Mouse (Mus musculus) forebrain, embryonic 15.5 days (tissue): ENCODE results near the gene Dlec1. TPM values are rescaled to one million over a fixed set of nuclear protein-coding genes. Genes with fewer than 3 reads are reported as not detected.
A peak's percentile ranks its signal among the peaks of the same experiment; 100 is the strongest.

ENCODE experiments used
- ATAC-seq: fragments of 200-750 bp; cut with Nextera tagmentation; replicated peaks from 2 replicates; pipeline ENCODE4 v1.8.0; 2017; ENCODE audit warnings: mild to moderate bottlenecking, moderate TSS enrichment, moderate library complexity
- H3K27ac ChIP-seq: fragments of 300-500 bp; sonication (generic); replicated peaks from 2 replicates; pipeline ENCODE4 v1.5.1; 2015; ENCODE audit warnings: mild to moderate bottlenecking, inconsistent platforms
- H3K27me3 ChIP-seq: fragments of 300-500 bp; sonication (generic); 2 replicates; pipeline ENCODE4 v1.6.1; 2015; ENCODE audit warnings: inconsistent platforms
- H3K36me3 ChIP-seq: fragments of 300-500 bp; sonication (generic); 2 replicates; pipeline ENCODE4 v1.6.1; 2015; ENCODE audit warnings: mild to moderate bottlenecking, inconsistent platforms
- H3K4me1 ChIP-seq: fragments of 300-500 bp; sonication (generic); 2 replicates; pipeline ENCODE4 v1.6.1; 2015; ENCODE audit warnings: inconsistent platforms
- H3K4me2 ChIP-seq: fragments of 300-500 bp; sonication (generic); replicated peaks from 2 replicates; pipeline ENCODE4 v1.6.1; 2015; ENCODE audit warnings: mild to moderate bottlenecking, inconsistent platforms
- H3K4me3 ChIP-seq: fragments of 300-500 bp; sonication (generic); 2 replicates; pipeline ENCODE4 v1.5.1; 2015; ENCODE audit warnings: mild to moderate bottlenecking, inconsistent platforms
- H3K9ac ChIP-seq: fragments of 300-500 bp; sonication (generic); replicated peaks from 2 replicates; pipeline ENCODE4 v1.6.1; 2015; ENCODE audit warnings: mild to moderate bottlenecking, inconsistent platforms
- H3K9me3 ChIP-seq: fragments of 300-500 bp; sonication (generic); 2 replicates; pipeline ENCODE4 v1.6.1; 2016; ENCODE audit warnings: inconsistent platforms
- WGBS: fragments of 180-500 bp; shearing (Covaris S2); methylation state at CpG from one replicate; pipeline ENCODE4 v1.1.7; 2015; ENCODE audit warnings: mixed read lengths; 5-methylcytosine and 5-hydroxymethylcytosine counted together
- polyA plus RNA-seq: library from polyadenylated mRNA; unstranded; fragments of >200 nt; fragmentation: Nextera tagmentation; extraction: Ambion mirVana; gene quantifications from 2 replicates; pipeline ENCODE4 v1.2.1, GENCODE M21; 2015

The Dlec1 gene
- polyA plus RNA-seq, 1 experiment from 2014 or later = 0.36 TPM

- no peak for ATAC-seq
- no peak overlapping the region for H3K27ac ChIP-seq
- H3K9me3 ChIP-seq = no peaks in the 10 kb centered on the region
- no peaks in the 10 kb centered on the region for H3K27me3 ChIP-seq
- H3K9ac ChIP-seq = no peak overlapping the region
- no peaks in the 10 kb centered on the region for H3K4me1 ChIP-seq
- no peak overlapping the region for H3K4me2 ChIP-seq
- no peak overlapping the region for H3K4me3 ChIP-seq
- no peaks in the 10 kb centered on the region for H3K36me3 ChIP-seq
- whole genome bisulfite sequencing = 29% methylated on average over 5 of the region's 5 CpGs
Observed at GRCm38 (mm10) chr9:119149601-119150000, 47.3 kb downstream of the Dlec1 start.

GRCm38 (mm10) chr9:119151751-119152150 lies 49.5 kb downstream of the Dlec1 start:
- ATAC-seq = no peak
- peaks cover 10% of the 10 kb centered on the region; the same call in 1 of the 2 replicates for H3K27me3 ChIP-seq
- no peak overlapping the region for H3K27ac ChIP-seq
- 0 out of 2 replicates have a peak, but pooled peaks cover 4% of the 10 kb centered on the region for H3K4me1 ChIP-seq
- WGBS = 64% methylated on average over 2 of the region's 2 CpGs
- H3K36me3 ChIP-seq = no peaks in the 10 kb centered on the region
- no peak overlapping the region for H3K4me3 ChIP-seq
- no peak overlapping the region for H3K9ac ChIP-seq
- no peaks in the 10 kb centered on the region for H3K9me3 ChIP-seq
- H3K4me2 ChIP-seq = no peak overlapping the region

GRCm38 (mm10) chr9:119155416-119155815 lies 53.1 kb downstream of the Dlec1 start:
- 86% methylated on average over 8 of the region's 8 CpGs for WGBS
- Histone ChIP-seq H3K4me2 (no peak overlapping the region), H3K4me1 (0 out of 2 replicates have a peak, but pooled peaks cover 4% of the 10 kb centered on the region), H3K36me3 (no peaks in the 10 kb centered on the region), H3K9me3 (no peaks in the 10 kb centered on the region), H3K4me3 (no peak overlapping the region), H3K9ac (no peak overlapping the region), H3K27ac (no peak overlapping the region), H3K27me3 (peaks cover 10% of the 10 kb centered on the region; the same call in 1 of the 2 replicates)
- no peak for ATAC-seq

- Histone ChIP-seq H3K27me3 (peaks cover 10% of the 10 kb centered on the region; the same call in 1 of the 2 replicates), H3K9me3 (no peaks in the 10 kb centered on the region), H3K4me2 (peak overlapping the region; percentile 78; the same call in 1 of the 2 replicates), H3K36me3 (no peaks in the 10 kb centered on the region), H3K27ac (no peak overlapping the region), H3K4me3 (peak overlapping the region; percentile 58; the same call in 1 of the 2 replicates), H3K9ac (no peak overlapping the region), H3K4me1 (0 out of 2 replicates have a peak, but pooled peaks cover 4% of the 10 kb centered on the region)
- WGBS = 58% methylated on average over 7 of the region's 7 CpGs
- ATAC-seq = peak; percentile 6; the same call in 1 of the 2 replicates
Observed at GRCm38 (mm10) chr9:119155826-119156225, 53.5 kb downstream of the Dlec1 start.

GRCm38 (mm10) chr9:119156278-119157201 lies 54.3 kb downstream of the Dlec1 start, which contains the start of gene Acaa1b:
Gene Acaa1b (minus strand): TSS chr9:119157093.
- Histone ChIP-seq H3K4me1 (0 out of 2 replicates have a peak, but pooled peaks cover 4% of the 10 kb centered on the region), H3K27me3 (peaks cover 10% of the 10 kb centered on the region; the same call in 1 of the 2 replicates), H3K9me3 (no peaks in the 10 kb centered on the region), H3K4me3 (peak within 1 kb of the TSS; percentile 58), H3K4me2 (peak within 1 kb of the TSS; percentile 78), H3K27ac (no peak within 1 kb of the TSS), H3K36me3 (no peaks in the 10 kb centered on the region), H3K9ac (peak within 1 kb of the TSS; percentile 40; the same call in 1 of the 2 replicates)
- WGBS = under 1% methylated on average over 65 of the region's 65 CpGs
- peak; percentile 97 for ATAC-seq

- H3K4me2 ChIP-seq = no peak within 1 kb of the TSS
- H3K27ac ChIP-seq = no peak within 1 kb of the TSS
- H3K4me3 ChIP-seq = no peak within 1 kb of the TSS
- 60% methylated on average over 4 of the region's 4 CpGs for WGBS
- peaks cover 10% of the 10 kb centered on the region; the same call in 1 of the 2 replicates for H3K27me3 ChIP-seq
- no peaks in the 10 kb centered on the region for H3K9me3 ChIP-seq
- no peak for ATAC-seq
- 0 out of 2 replicates have a peak, but pooled peaks cover 4% of the 10 kb centered on the region for H3K4me1 ChIP-seq
- no peaks in the 10 kb centered on the region for H3K36me3 ChIP-seq
- no peak within 1 kb of the TSS for H3K9ac ChIP-seq
Observed at GRCm38 (mm10) chr9:119158861-119159260, 56.6 kb downstream of the Dlec1 start, which contains the start of gene Gm47289. Gene Gm47289 (plus strand): TSS chr9:119159161.

GRCm38 (mm10) chr9:119160689-119161088 lies 58.4 kb downstream of the Dlec1 start:
- Histone ChIP-seq H3K4me2 (no peak overlapping the region), H3K4me1 (0 out of 2 replicates have a peak, but pooled peaks cover 4% of the 10 kb centered on the region), H3K9ac (no peak overlapping the region), H3K27ac (no peak overlapping the region), H3K4me3 (no peak overlapping the region), H3K36me3 (no peaks in the 10 kb centered on the region), H3K9me3 (no peaks in the 10 kb centered on the region), H3K27me3 (peaks cover 5% of the 10 kb centered on the region; the same call in 1 of the 2 replicates)
- no peak for ATAC-seq
- 90% methylated on average over 3 of the region's 3 CpGs for WGBS

GRCm38 (mm10) chr9:119164743-119165142 lies 62.5 kb downstream of the Dlec1 start:
- no peaks in the 10 kb centered on the region for H3K9me3 ChIP-seq
- no peaks in the 10 kb centered on the region for H3K4me1 ChIP-seq
- ATAC-seq = no peak
- H3K36me3 ChIP-seq = no peaks in the 10 kb centered on the region
- 89% methylated on average over 7 of the region's 7 CpGs for WGBS
- H3K4me3 ChIP-seq = no peak overlapping the region
- no peak overlapping the region for H3K9ac ChIP-seq
- H3K4me2 ChIP-seq = no peak overlapping the region
- no peak overlapping the region for H3K27ac ChIP-seq
- H3K27me3 ChIP-seq = no peaks in the 10 kb centered on the region

GRCm38 (mm10) chr9:119165548-119165947 lies 63.3 kb downstream of the Dlec1 start:
- ATAC-seq = no peak

GRCm38 (mm10) chr9:119167608-119168007 lies 65.3 kb downstream of the Dlec1 start:
- no peak for ATAC-seq
- Histone ChIP-seq H3K9ac (no peak overlapping the region), H3K27me3 (no peaks in the 10 kb centered on the region), H3K36me3 (no peaks in the 10 kb centered on the region), H3K9me3 (no peaks in the 10 kb centered on the region), H3K27ac (no peak overlapping the region), H3K4me2 (no peak overlapping the region), H3K4me1 (no peaks in the 10 kb centered on the region), H3K4me3 (no peak overlapping the region)
- WGBS = 97% methylated on average over 2 of the region's 2 CpGs

More at GRCm38 (mm10) chr9:119165548-119165947, 63.3 kb downstream of the Dlec1 start:
- no peak overlapping the region for H3K4me3 ChIP-seq
- no peaks in the 10 kb centered on the region for H3K4me1 ChIP-seq
- no peaks in the 10 kb centered on the region for H3K36me3 ChIP-seq
- H3K4me2 ChIP-seq = no peak overlapping the region
- 96% methylated on average over 6 of the region's 6 CpGs for WGBS
- H3K9me3 ChIP-seq = no peaks in the 10 kb centered on the region
- no peaks in the 10 kb centered on the region for H3K27me3 ChIP-seq
- H3K27ac ChIP-seq = no peak overlapping the region
- no peak overlapping the region for H3K9ac ChIP-seq

- no peak overlapping the region for H3K4me2 ChIP-seq
- H3K4me1 ChIP-seq = peaks cover 9% of the 10 kb centered on the region
- no peaks in the 10 kb centered on the region for H3K9me3 ChIP-seq
- no peak overlapping the region for H3K27ac ChIP-seq
- no peak overlapping the region for H3K4me3 ChIP-seq
- H3K36me3 ChIP-seq = no peaks in the 10 kb centered on the region
- ATAC-seq = no peak
- H3K9ac ChIP-seq = no peak overlapping the region
- 91% methylated on average over 11 of the region's 11 CpGs for WGBS
- no peaks in the 10 kb centered on the region for H3K27me3 ChIP-seq
Observed at GRCm38 (mm10) chr9:119179292-119179691, 77.0 kb downstream of the Dlec1 start.

- H3K9ac ChIP-seq = no peak overlapping the region
- H3K36me3 ChIP-seq = no peaks in the 10 kb centered on the region
- H3K27me3 ChIP-seq = no peaks in the 10 kb centered on the region
- H3K4me2 ChIP-seq = no peak overlapping the region
- no peak for ATAC-seq
- H3K4me3 ChIP-seq = no peak overlapping the region
- no peak overlapping the region for H3K27ac ChIP-seq
- H3K9me3 ChIP-seq = no peaks in the 10 kb centered on the region
- WGBS = 37% methylated on average over 3 of the region's 3 CpGs
- peaks cover 9% of the 10 kb centered on the region for H3K4me1 ChIP-seq
Observed at GRCm38 (mm10) chr9:119181241-119181728, 79.0 kb downstream of the Dlec1 start.
